Mouse (Mus musculus): ENCODE data around the gene Ccdc6.

DNA sequence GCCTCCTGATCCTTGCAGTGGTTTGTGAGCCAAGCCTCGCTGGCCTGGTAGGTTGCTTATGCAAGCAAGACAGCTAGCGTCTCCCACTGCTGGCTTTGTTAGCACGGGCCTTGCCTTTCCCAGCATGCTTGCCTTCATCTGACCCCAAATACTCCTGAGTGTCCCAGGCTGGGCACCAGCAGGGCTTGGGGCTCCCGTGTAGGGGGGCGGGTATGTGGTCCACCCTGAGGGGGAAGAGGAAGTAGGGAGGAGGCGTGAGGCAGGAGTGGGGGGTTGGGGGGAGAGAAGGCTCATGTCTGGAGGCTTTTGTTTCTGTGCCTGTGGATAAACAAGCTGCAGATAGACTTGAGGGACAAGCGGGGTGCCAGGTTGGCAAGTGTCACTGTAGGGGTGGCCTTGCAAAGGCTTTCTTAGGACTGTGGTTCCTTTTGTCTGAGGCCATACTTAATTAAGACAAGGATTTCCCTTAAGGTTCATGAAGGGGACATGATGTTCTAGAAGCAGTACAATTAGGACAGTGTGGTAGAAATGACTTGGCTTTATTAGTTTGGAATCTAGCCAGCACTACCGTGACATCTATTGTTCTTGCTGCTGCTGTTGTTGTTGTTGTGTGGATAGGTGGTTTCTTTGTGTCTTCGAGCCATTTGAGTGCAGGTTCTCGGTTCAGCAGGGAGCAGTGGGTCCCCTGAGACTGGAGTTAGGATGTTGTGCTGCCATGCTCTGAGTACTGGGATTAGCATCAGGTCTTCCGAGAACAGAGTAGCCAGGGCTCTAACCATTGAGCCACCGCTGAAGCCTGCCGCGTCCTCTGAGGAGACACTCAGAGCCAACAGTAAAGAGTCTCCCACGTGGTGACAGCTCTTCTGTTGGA lies 86.5 kb downstream of the Ccdc6 start:
- no peak for TF ChIP-seq CTCF (conservative IDR thresholded peaks at IDR 0.05; ENCODE audit: low read length)
- no peak for TF ChIP-seq POU5F1 (IDR thresholded peaks at IDR 0.05; ENCODE audit: borderline replicate concordance, low read length)

Measured in E14TG2a.4 (cell line).